Comparison of ENCODE assay signal across 14 mouse cellular contexts in the genomic region with DNA sequence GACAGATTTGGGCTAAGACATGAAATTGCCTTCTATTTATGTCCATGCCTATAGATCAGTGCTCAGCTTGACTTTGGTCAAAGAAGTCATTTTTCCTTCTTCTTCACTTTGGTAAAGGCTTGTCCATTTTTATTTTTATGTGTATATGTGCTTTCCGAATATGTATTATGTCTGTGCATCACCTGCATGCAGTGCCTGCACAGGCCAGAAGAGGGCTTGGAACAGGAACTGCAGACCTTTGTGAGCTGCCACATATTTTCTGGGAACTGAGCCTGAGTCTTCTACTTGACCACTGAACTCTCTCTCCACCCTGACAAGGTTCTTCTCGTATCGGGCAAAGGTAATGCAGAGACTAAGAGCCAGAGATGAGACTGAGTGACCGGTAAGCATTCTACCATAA.
DNase-seq lines count a peak whose midpoint lies in the region; ATAC-seq and TF ChIP-seq lines count a peak whose summit lies in the region.
"Had no signal": no experiment of that assay in that cellular context is flagged by ENCODE, and none has a peak within 500 bp of the region (broad histone marks: within the 10 kb centered on the region; RNA-seq: fewer than 3 reads in every experiment).

No protein-coding gene starts in this region.

- H3K9me3 ChIP-seq in E14TG2a.4 (ENCODE audit: low read length) = no peaks in the 10 kb centered on the region
- H3K9me3 ChIP-seq: forebrain, embryonic 12.5 days had no signal

- H3K27me3 ChIP-seq in E14TG2a.4 (ENCODE audit: insufficient read depth, low read length) = no peaks in the 10 kb centered on the region
- H3K27me3 ChIP-seq: forebrain, embryonic 12.5 days had no signal

- no peak overlapping the region for H3K27ac ChIP-seq in left cerebral cortex, adult 2 months
- H3K27ac ChIP-seq: forebrain, embryonic 12.5 days; macrophage had no signal

- no peak overlapping the region for H3K4me3 ChIP-seq in left cerebral cortex, adult 2 months
- H3K4me3 ChIP-seq in E14TG2a.4 (replicated peaks; ENCODE audit: low read length) = no peak overlapping the region
- H3K4me3 ChIP-seq: forebrain, embryonic 12.5 days had no signal

- no peak for ATAC-seq in CD4-positive, CD25-positive, alpha-beta regulatory T cell, adult 4 months
- ATAC-seq in megakaryocyte progenitor cell, adult 5-6 weeks (replicated peaks; ENCODE audit: poor library complexity) = 0 out of 2 replicates have a peak, but pooled peaks have one; percentile 34
- ATAC-seq: activated CD4-positive, CD25-positive, alpha-beta regulatory T cell, adult 4 months had no signal

- DNase-seq in CD4-positive, CD25-positive, alpha-beta regulatory T cell, adult 2 months (ENCODE audit: low read depth, low spot score) = peak; percentile 11
- DNase-seq in left cerebral cortex, adult 2 months (ENCODE audit: extremely low spot score in 1 of 2, low spot score in 2 of 2) = no peak
- no peak for DNase-seq in left cerebral cortex, adult 18-20 months (ENCODE audit: low spot score in 2 of 2)
- no peak for DNase-seq in layer of hippocampus, postnatal 10 days (ENCODE audit: low spot score in 2 of 2)
- no peak for DNase-seq in urinary bladder, postnatal 4 days (ENCODE audit: low spot score in 2 of 2)
- DNase-seq: heart, adult 18-20 months; left cerebral cortex, postnatal 4 days; retina, postnatal 1 day had no signal

- peak; percentile 41 for TF ChIP-seq CTCF in left cerebral cortex, adult 2 months (IDR thresholded peaks at IDR 0.05)
- TF ChIP-seq CTCF in E14TG2a.4 (conservative IDR thresholded peaks at IDR 0.05; ENCODE audit: low read length) = peak; percentile 67

- intact Hi-C loops in left cerebral cortex, adult 2 months (cut with DNase I) = no loop called here

- H3K4me1 ChIP-seq in E14TG2a.4 (replicated peaks; ENCODE audit: low read depth, low read length) = peaks cover 50% of the 10 kb centered on the region
- H3K4me1 ChIP-seq: forebrain, embryonic 12.5 days had no signal

- H3K36me3 ChIP-seq in E14TG2a.4 (ENCODE audit: insufficient read depth, low read length) = peaks cover 14% of the 10 kb centered on the region
- H3K36me3 ChIP-seq: forebrain, embryonic 12.5 days had no signal
